Mouse (Mus musculus) thymus, postnatal 0 days (tissue): ENCODE measurements around the gene Tcta. TPM values are rescaled to one million over a fixed set of nuclear protein-coding genes. Genes with fewer than 3 reads are reported as not detected.
"Not testable (repeated sequence)": the region's sequence is repeated elsewhere in the genome, so short reads cannot be mapped to it uniquely, and the experiment has no call there.

Experiments
- DNase-seq: peaks from one replicate; pipeline ENCODE4 v3.0.0-alpha.2; 2015; ENCODE audit warnings: low spot score
- polyA plus RNA-seq: library from polyadenylated mRNA; unstranded; fragments of >200 nt; fragmentation: Nextera tagmentation; extraction: Ambion mirVana; gene quantifications from 2 replicates; pipeline ENCODE4 v1.2.1, GENCODE M21; 2015

The Tcta gene
- polyA plus RNA-seq, 1 experiment from 2014 or later = 45.7 TPM

DNA sequence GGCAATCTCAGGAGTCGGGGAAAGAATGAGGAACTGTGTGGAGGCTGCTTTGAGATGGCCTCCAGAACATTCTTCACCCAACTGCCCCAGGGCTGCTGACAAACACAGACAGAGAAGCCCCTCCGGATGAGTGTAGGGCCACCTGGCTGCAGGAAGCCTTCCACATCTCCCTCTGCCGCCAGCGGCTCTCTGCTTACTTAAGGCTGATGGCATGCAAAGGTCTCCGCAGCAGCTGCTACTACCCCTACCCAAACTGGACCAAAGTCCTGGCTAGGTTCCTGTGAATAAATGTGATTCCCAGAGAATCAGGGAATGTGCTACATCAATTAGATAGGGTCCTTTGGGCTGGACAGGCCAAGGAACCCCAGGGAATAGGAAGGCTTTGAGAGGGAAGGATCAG is 33.3 kb downstream of the Tcta start:
- no peak for DNase-seq

DNA sequence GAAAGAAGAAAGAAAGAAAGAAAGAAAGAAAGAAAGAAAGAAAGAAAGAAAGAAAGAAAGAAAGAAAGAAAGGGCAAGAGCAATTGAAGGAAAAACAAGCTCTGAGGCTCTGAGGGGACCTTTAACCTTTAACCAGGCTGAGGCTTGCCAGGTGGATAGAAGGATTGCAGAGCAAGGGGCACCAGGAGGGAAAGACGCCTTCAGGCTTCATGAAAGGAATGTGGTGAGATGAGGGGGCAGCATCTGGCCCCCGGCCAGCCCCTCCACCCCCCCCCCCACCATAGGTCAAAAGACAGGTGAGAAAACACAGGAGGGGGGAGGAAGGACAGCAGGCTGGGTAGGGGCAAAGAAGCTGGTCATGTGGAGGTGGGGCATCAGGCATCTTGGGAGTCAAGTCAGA is 34.0 kb downstream of the Tcta start:
- DNase-seq = no peak

DNA sequence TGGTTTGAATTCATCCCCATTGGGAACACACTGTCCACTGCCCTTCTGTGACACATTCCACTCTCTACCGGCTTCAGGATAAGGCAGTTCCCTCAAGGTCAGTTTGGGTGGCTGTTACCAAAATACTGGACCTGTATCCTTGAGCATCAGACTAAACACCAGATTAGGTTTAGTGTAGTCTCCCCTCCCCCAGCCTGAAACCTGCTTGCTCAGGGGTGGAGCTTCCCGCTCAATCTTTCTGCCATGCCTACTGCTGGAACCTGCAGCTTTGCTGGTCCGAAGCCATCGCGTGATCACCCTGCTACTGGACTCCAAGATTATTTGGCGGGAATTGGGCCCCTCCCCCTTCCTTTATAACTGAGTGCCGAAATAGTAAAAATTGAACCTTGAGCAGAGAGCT is 37.3 kb downstream of the Tcta start:
- DNase-seq = not testable (repeated sequence)

DNA sequence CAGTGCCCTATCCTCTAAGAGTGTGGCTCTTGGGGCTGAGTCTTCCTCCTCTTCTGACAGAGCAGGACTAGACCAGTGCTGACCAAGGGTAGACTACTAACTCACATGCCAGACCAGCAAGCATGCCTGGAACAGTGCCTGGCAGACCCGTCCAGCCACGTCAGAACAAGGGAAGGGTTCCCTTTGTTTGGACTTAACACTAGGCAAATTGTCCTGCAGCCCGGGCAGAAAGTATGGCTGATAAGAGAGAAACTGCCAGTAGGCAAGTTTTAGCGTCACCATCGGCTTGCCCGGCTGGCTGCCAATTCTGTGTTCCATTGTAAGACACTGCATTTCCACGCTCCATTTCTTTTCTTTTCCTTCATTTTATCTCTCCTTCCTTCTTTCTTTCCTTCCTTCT is 38.3 kb downstream of the Tcta start:
- no peak for DNase-seq

DNA sequence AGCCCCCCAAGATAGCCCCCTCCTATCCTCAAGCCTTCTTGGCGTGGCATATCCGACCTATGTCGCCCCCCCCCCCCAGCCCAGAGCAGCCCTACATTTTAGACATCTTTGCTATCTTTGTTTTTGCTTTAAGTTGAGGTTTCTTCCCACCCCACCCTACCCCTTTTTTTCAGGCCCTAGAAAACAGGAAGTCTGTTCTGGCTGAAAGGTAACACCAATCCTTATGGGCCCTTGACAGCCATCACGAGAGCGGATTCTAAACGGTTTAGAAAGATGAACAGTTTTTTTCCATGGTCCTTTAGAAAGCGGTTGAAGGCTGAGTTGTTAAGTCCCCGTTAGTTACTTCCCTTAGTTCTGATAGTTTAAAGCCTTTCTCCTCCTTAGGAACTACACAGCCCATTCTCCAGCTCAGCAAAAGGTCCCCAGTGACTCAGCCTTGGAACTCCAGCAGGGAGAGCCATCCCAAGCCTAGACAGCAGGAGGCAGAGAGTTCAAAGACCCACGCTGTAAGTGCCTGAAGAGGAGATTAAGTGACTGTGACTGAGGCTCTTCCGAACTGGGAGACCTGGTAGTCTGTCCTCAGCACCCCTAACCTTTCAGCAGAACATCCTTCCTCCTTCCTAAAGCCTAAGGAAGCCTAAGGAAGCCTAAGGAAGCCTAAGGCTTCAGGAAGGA is 39.6 kb downstream of the Tcta start:
- no peak for DNase-seq

DNA sequence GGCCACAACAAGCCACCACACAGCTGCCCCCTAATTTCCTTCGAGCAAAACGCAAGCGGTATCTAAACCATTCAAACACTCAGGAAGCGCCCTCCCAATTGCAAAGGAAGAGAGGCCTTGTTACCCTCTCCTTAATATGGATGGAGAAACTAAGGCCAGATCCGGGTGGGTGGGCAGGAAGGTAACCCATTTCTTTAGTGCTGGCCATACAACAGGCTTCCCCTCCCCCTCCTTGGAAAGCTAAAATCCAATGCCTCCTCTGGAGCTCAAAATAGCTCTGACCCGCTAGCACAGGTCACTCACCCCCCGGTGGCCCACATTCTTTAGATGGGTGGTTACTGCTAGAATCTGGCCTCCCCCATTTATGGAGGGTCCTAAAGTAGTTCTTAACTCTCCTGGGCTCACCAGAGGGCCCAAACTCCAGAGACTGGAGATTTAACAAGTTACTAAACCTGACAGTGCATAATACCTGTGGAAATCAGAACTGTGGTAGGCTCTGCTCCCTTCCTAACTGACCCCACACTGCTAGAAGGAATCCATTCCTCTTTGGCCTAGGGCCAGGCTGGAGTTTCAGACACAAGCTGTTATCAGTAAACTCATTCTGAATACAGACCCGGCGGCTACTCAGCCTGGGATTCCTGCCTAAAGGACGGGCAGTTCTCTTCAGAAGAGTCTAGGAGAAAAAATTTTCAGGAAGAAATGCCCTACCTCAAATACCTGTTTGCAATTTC is 41.6 kb downstream of the Tcta start:
- DNase-seq = no peak

DNA sequence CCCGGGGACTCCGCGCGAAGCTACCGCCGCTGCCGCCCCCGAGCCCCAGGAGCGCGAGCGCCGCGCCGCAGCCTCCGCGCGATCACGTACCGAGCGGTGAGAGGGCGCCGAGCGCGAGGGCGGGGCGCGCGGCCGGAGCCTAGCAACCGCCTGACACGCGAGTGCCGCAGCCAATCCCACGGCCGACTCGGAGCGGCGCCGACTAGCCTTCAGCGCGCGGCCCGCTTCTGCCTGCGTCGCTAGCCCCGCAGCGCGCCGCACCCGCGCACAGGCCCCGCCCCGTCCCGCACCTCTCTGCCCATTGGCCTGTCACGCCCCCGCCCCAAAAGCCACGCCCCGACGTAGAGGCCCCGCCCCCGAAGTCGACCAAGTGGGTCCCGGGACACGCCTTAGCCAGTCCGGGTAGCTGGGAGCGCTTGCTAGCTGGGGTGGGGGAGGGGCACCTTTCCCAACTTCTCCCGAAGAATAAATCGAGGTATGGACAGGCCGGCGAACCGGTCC is 42.2 kb downstream of the Tcta start, which contains the start of gene Dag1:
Dag1 (minus strand) TSS at position 269 of the 501 bp plus-strand sequence.
- peak; percentile 94 for DNase-seq

DNA sequence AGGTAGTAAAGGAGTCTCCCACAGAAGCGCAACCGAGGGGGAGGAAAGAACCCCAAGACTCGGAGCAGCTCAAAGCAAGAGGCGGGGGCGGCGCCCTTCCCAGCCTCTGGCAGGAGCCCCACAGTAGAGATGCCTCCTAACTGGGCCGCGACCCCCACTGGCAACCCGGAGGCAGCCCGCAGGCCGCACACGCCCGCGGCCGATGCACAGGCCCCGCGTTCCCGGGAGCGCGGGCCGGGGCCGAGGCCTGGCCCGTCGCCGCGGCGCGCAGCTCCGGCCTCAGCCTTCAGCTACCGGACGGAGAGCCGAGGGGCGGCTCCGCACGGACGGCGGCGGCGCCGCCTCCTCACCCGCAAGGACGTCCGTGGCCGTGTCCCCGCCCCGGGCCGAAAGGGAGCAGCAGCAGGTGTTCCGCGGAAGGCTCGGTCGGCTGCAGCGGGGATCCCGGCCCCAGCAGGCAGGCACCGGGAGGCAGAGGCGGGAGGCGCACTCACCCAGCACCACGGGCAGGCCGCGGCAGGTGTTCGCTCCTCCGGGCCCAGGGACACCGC is 42.8 kb downstream of the Tcta start:
- DNase-seq = no peak

DNA sequence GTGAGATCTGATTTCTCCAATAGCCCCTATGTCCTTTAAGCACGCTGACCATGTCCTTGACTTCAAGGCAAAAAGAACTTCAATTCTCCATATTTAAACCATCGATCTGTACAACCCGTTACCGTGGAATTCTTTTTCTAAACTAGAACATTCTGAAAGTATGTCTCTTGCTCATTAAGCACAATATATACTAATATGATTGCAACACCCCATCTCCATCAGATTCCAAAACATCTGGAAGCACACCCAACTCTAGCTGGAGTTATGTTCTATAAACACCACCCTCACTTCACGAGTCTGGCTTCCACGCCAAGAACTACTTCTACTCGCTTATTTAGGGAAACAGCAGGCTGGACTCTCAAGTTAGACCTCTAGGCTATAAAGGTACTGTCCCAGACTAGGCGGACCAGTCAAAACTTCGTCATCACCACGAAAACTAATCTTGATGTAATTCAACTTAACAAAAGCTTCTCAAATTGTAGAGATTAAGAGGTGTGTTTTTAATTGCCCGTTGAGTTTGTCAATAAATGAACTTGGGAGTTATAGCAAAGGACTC is 43.4 kb downstream of the Tcta start:
- DNase-seq = no peak

DNA sequence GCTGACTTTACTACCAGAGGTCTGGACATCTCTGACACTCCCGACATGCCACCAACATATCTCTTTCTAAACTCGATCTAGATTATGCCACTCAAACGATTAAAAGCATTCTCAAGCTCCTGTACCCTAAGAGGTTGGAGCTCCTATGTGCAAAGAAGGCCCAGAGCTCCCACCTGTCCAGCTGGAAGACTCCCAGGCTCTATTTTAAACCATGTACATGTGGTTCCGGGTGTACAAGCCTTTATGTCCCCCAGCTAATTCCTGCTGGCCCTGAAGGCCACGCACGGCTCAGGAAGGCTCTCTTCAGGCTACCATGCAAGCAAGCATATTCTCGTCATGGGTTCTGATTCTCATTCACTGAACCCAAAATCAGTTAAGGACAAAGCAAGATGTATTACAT is 44.1 kb downstream of the Tcta start:
- no peak for DNase-seq

DNA sequence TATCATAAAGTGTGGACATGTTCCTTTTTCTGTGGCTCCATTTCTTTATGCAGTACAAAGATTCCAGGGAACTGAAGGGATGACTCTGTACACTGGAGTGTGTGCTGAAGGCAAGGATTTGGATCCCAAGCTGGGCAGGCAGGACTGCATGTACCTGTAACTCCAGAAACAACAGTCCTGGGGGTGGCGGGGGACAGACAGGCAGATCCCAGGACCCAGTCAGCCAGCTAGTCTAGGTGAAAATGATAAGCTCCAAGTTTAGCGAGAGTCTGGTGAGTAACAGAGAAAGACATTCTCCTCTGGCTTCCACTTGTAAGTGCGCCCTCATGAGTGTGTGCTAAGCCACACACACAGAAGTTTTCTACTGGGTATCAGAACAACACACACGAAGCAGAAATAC is 45.4 kb downstream of the Tcta start:
- no peak for DNase-seq

Other genes with a start within 250 kb of the Tcta start
- 1.5 and 3.1 TPM in 2 replicates for gene Mst1, start 225.7 kb downstream of the Tcta start, polyA plus RNA-seq
- gene Rnf123, start 222.8 kb downstream of the Tcta start, polyA plus RNA-seq = 27.9 and 37.9 TPM in 2 replicates
- 48.0 and 51.4 TPM in 2 replicates for gene Apeh, start 211.6 kb downstream of the Tcta start, polyA plus RNA-seq
- gene Bsn, start 115.8 kb downstream of the Tcta start, polyA plus RNA-seq = 1.9 and 2.0 TPM in 2 replicates
- gene Dag1, start 42.2 kb downstream of the Tcta start, polyA plus RNA-seq = 14.0 and 15.6 TPM in 2 replicates
- 8.2 and 12.4 TPM in 2 replicates for gene Nicn1, start 15.7 kb downstream of the Tcta start, polyA plus RNA-seq
- gene Amt, start 9.3 kb downstream of the Tcta start, polyA plus RNA-seq = 1.1 and 1.8 TPM in 2 replicates
- gene Rhoa, start within 50 bp of the Tcta start, polyA plus RNA-seq = 517 and 543 TPM in 2 replicates
- gene Gpx1, start 32.7 kb upstream of the Tcta start, polyA plus RNA-seq = 862 and 915 TPM in 2 replicates
- gene Usp4, start 41.7 kb upstream of the Tcta start, polyA plus RNA-seq = 83.7 and 93.1 TPM in 2 replicates
- 0.57 and 0.99 TPM in 2 replicates for gene 1700102P08Rik, start 86.6 kb upstream of the Tcta start, polyA plus RNA-seq
- gene Ccdc36, start 122.3 kb upstream of the Tcta start, polyA plus RNA-seq = 0.15 and 0.20 TPM in 2 replicates
- gene BC048562, start 130.3 kb upstream of the Tcta start, polyA plus RNA-seq = not detected in 2 replicates
- 51.0 and 54.2 TPM in 2 replicates for gene Ccdc71, start 154.4 kb upstream of the Tcta start, polyA plus RNA-seq
- gene Klhdc8b, start 155.4 kb upstream of the Tcta start, polyA plus RNA-seq = 9.5 and 11.2 TPM in 2 replicates
- gene Lamb2, start 173.6 kb upstream of the Tcta start, polyA plus RNA-seq = 3.9 and 4.4 TPM in 2 replicates
- gene Usp19, start 184.4 kb upstream of the Tcta start, polyA plus RNA-seq = 52.3 and 57.7 TPM in 2 replicates
- gene Qars, start 201.5 kb upstream of the Tcta start, polyA plus RNA-seq = 113 and 119 TPM in 2 replicates
- gene Qrich1, start 210.6 kb upstream of the Tcta start, polyA plus RNA-seq = 84.5 and 96.7 TPM in 2 replicates